Comparison of ENCODE assay signal across 16 mouse cellular contexts in the genomic region with DNA sequence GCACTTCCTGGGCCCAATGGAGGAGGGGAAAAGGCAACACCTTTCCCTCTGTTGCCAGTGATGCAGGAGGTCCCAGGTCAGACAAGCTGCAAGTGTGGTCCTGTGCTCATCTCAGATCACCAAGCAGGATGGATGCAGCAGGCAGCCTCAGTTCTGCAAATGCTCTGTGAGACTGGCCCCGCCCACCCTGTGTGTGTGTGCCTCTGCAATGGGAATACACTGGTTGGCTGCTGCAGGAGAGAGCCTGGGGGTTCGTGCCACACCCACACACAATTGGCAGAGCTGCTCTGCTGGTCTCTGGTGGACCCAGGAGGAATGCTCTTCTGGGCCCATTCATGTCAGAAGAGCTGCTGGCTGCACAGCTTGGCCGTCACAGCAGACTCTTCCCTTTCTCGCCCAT.
"Had no signal": no experiment of that assay in that cellular context is flagged by ENCODE, and none has a peak within 500 bp of the region (broad histone marks: within the 10 kb centered on the region; RNA-seq: fewer than 3 reads in every experiment).

No protein-coding gene starts in this region.

- H3K4me3 ChIP-seq: midbrain, embryonic 10.5 days; midbrain, embryonic 12.5 days; myocyte had no signal

- DNase-seq: lung, adult 18-20 months; lung, embryonic 14.5 days; lung, postnatal 10 days; lung, postnatal 4 days; midbrain, embryonic 14.5 days; retina, postnatal 1 day; right cerebral cortex, postnatal 14 days; spleen, adult 18-20 months; thymus, adult 18-20 months; thymus, postnatal 14 days; thymus, postnatal 36 days had no signal

- H3K36me3 ChIP-seq: midbrain, embryonic 10.5 days; midbrain, embryonic 12.5 days had no signal

- H3K9ac ChIP-seq: liver, embryonic 14.5 days; lung, embryonic 14.5 days; midbrain, embryonic 12.5 days had no signal

- ATAC-seq: midbrain, embryonic 16.5 days had no signal

- H3K27ac ChIP-seq: liver, embryonic 14.5 days; midbrain, embryonic 10.5 days; midbrain, embryonic 12.5 days had no signal

- H3K4me2 ChIP-seq: lung, embryonic 14.5 days; midbrain, embryonic 12.5 days had no signal

- H3K9me3 ChIP-seq: midbrain, embryonic 10.5 days; midbrain, embryonic 12.5 days had no signal
